Mouse (Mus musculus) CH12.LX (cell line): ENCODE data around the gene Nr5a2. TPM values are rescaled to one million over a fixed set of nuclear protein-coding genes. Genes with fewer than 3 reads are reported as not detected.

Experiments
- DNase-seq: peaks from one replicate; pipeline ENCODE4 v3.0.0-alpha.2; 2013; ENCODE audit errors: extremely low read depth
- H3K27ac ChIP-seq: 2 replicates; pipeline ENCODE4 v1.5.1; 2012; ENCODE audit warnings: low read depth, mild to moderate bottlenecking, control low read depth, moderate library complexity; ENCODE audit not compliant: insufficient read depth
- H3K27me3 ChIP-seq: replicated peaks from 2 replicates; pipeline ENCODE3; 2012; ENCODE audit warnings: inconsistent platforms
- H3K36me3 ChIP-seq, 2 experiments: replicated peaks in 1 of 2; 2 replicates each; pipeline versions ENCODE3 to v1.6.1; 2012; ENCODE audit warnings: inconsistent platforms in 1 of 2, low read length in 1 of 2, mild to moderate bottlenecking in 1 of 2, mixed read lengths in 1 of 2, moderate library complexity in 1 of 2; ENCODE audit not compliant: control insufficient read depth in 1 of 2, insufficient read depth in 1 of 2
- H3K4me1 ChIP-seq, 2 experiments: 2 replicates each; pipeline ENCODE4 v1.6.1; 2012; ENCODE audit warnings: inconsistent platforms in 1 of 2, moderate library complexity in 1 of 2; ENCODE audit not compliant: insufficient read depth in 2 of 2, control insufficient read depth in 1 of 2
- H3K4me2 ChIP-seq: 2 replicates; pipeline ENCODE4 v1.6.1; 2012; ENCODE audit warnings: low read depth, mild to moderate bottlenecking, control low read depth; ENCODE audit not compliant: poor library complexity, insufficient read depth, severe bottlenecking
- H3K4me3 ChIP-seq, 3 experiments: fragments of 150-350 bp in 1 of 3; sonication (generic) in 1 of 3; replicated peaks in 1 of 3; 2 replicates each; pipeline versions ENCODE3 to v1.5.1; 2011 to 2012; ENCODE audit warnings: low read depth in 2 of 3, low read length in 2 of 3, mild to moderate bottlenecking in 2 of 3, moderate library complexity in 2 of 3, control low read depth in 1 of 3, improper control_type of control experiment in 1 of 3, inconsistent platforms in 1 of 3, mixed read lengths in 1 of 3; ENCODE audit not compliant: poor library complexity in 1 of 3
- H3K79me2 ChIP-seq: replicated peaks from 2 replicates; pipeline ENCODE4 v1.6.1; 2012; ENCODE audit warnings: mild to moderate bottlenecking, moderate library complexity; ENCODE audit not compliant: control insufficient read depth, poor library complexity, insufficient read depth, severe bottlenecking; ENCODE audit errors: extremely low read depth
- H3K9ac ChIP-seq: 2 replicates; pipeline ENCODE4 v1.6.1; 2012; ENCODE audit warnings: low read depth, mild to moderate bottlenecking, control low read depth, moderate library complexity; ENCODE audit not compliant: insufficient read depth
- H3K9me3 ChIP-seq: replicated peaks from 2 replicates; pipeline ENCODE3; 2012; ENCODE audit warnings: low read length, inconsistent platforms, mixed read lengths
- E2F4 ChIP-seq: IDR thresholded peaks from 2 replicates; pipeline ENCODE4 v1.6.1; 2011; ENCODE audit warnings: low read depth, low read length, improper control_type of control experiment; ENCODE audit not compliant: insufficient replicate concordance
- ELF1 ChIP-seq: IDR thresholded peaks from 2 replicates; pipeline ENCODE4 v1.6.1; 2014; ENCODE audit warnings: low read depth, mild to moderate bottlenecking, inconsistent platforms, low read length, improper control_type of control experiment
- HCFC1 ChIP-seq: IDR thresholded peaks from 2 replicates; pipeline ENCODE4 v1.6.1; 2012; ENCODE audit warnings: low read depth, mild to moderate bottlenecking, inconsistent platforms, low read length, improper control_type of control experiment
- IRF4 ChIP-seq: IDR thresholded peaks from 2 replicates; pipeline ENCODE4 v1.6.1; 2014; ENCODE audit warnings: low read depth, mild to moderate bottlenecking, inconsistent platforms, low read length, improper control_type of control experiment
- JUN ChIP-seq: IDR thresholded peaks from 2 replicates; pipeline ENCODE4 v1.6.1; 2011; ENCODE audit warnings: low read depth, mild to moderate bottlenecking, low read length, improper control_type of control experiment, moderate library complexity; ENCODE audit not compliant: insufficient read depth
- MAX ChIP-seq: IDR thresholded peaks from 2 replicates; pipeline ENCODE4 v1.6.1; 2011; ENCODE audit warnings: low read length, improper control_type of control experiment
- MAZ ChIP-seq: IDR thresholded peaks from 2 replicates; pipeline ENCODE4 v1.6.1; 2012; ENCODE audit warnings: low read depth, mild to moderate bottlenecking, inconsistent platforms, low read length, improper control_type of control experiment, moderate library complexity
- MEF2A ChIP-seq: IDR thresholded peaks from 2 replicates; pipeline ENCODE4 v1.6.1; 2014; ENCODE audit warnings: low read depth, mild to moderate bottlenecking, inconsistent platforms, low read length, improper control_type of control experiment, borderline replicate concordance
- MXI1 ChIP-seq: IDR thresholded peaks from 2 replicates; pipeline ENCODE4 v1.6.1; 2011; ENCODE audit warnings: mild to moderate bottlenecking, low read depth, low read length, improper control_type of control experiment
- MYC ChIP-seq: IDR thresholded peaks from 2 replicates; pipeline ENCODE4 v1.6.1; 2011; ENCODE audit warnings: low read depth, mild to moderate bottlenecking, improper control_type of control experiment, low read length
- POLR2A ChIP-seq: IDR thresholded peaks from 2 replicates; pipeline ENCODE4 v1.6.1; 2011; ENCODE audit warnings: low read depth, mild to moderate bottlenecking, improper control_type of control experiment, low read length
- POLR2AphosphoS2 ChIP-seq: IDR thresholded peaks from 2 replicates; pipeline ENCODE4 v1.6.1; 2011; ENCODE audit warnings: low read depth, low read length, improper control_type of control experiment
- RCOR1 ChIP-seq: conservative IDR thresholded peaks from 2 replicates; pipeline ENCODE4 v1.6.1; 2012; ENCODE audit warnings: low read depth, mild to moderate bottlenecking, inconsistent platforms, low read length, improper control_type of control experiment
- TCF12 ChIP-seq: IDR thresholded peaks from 2 replicates; pipeline ENCODE4 v1.6.1; 2014; ENCODE audit warnings: low read depth, mild to moderate bottlenecking, inconsistent platforms, low read length, improper control_type of control experiment
- UBTF ChIP-seq: IDR thresholded peaks from 2 replicates; pipeline ENCODE4 v1.6.1; 2012; ENCODE audit warnings: low read depth, mild to moderate bottlenecking, inconsistent platforms, low read length, improper control_type of control experiment, moderate library complexity
- USF2 ChIP-seq: conservative IDR thresholded peaks from 2 replicates; pipeline ENCODE4 v1.6.1; 2011; ENCODE audit warnings: low read depth, low read length, improper control_type of control experiment
- ZKSCAN1 ChIP-seq: IDR thresholded peaks from 2 replicates; pipeline ENCODE4 v1.6.1; 2012; ENCODE audit warnings: low read depth, inconsistent platforms, low read length, improper control_type of control experiment, borderline replicate concordance
- ZNF384 ChIP-seq: IDR thresholded peaks from 2 replicates; pipeline ENCODE4 v1.6.1; 2012; ENCODE audit warnings: low read depth, low read length, improper control_type of control experiment, inconsistent platforms
- dilution Hi-C: fragments of 300-500 bp; cut with MboI; formaldehyde crosslinking; loops from 2 replicates; pipeline ENCODE4 v1.14.3; 2020; ENCODE audit warnings: low sequenced_read_pairs; ENCODE audit not compliant: extremely low pct_unique_long_range_greater_than_20kb, extremely low pct_ligation_motif_present
- in situ Hi-C: fragments of 300-500 bp; cut with MboI; formaldehyde crosslinking; loops from 3 replicates; pipeline ENCODE4 v1.14.3; 2019; ENCODE audit warnings: low sequenced_read_pairs, low pct_ligation_motif_present, low pct_unique_long_range_greater_than_20kb, mixed read lengths
- polyA plus RNA-seq: library from polyadenylated mRNA; unstranded; fragments of >175 nt; gene quantifications from 2 replicates; pipeline ENCODE4 v1.2.1, GENCODE M21; 2012; ENCODE audit warnings: low read depth; ENCODE audit not compliant: insufficient read length
- total RNA-seq, 2 experiments: library from RNA; depleted of rRNA; stranded (reverse); fragments of 300-350 nt in 1 of 2; fragments of >200 nt in 1 of 2; gene quantifications; 2 replicates each; pipeline ENCODE4 v1.2.3; 2012 to 2014

Gene Nr5a2
- total and polyA plus RNA-seq, 3 experiments: 0.47 to 1.3 (median 0.77) TPM

DNA sequence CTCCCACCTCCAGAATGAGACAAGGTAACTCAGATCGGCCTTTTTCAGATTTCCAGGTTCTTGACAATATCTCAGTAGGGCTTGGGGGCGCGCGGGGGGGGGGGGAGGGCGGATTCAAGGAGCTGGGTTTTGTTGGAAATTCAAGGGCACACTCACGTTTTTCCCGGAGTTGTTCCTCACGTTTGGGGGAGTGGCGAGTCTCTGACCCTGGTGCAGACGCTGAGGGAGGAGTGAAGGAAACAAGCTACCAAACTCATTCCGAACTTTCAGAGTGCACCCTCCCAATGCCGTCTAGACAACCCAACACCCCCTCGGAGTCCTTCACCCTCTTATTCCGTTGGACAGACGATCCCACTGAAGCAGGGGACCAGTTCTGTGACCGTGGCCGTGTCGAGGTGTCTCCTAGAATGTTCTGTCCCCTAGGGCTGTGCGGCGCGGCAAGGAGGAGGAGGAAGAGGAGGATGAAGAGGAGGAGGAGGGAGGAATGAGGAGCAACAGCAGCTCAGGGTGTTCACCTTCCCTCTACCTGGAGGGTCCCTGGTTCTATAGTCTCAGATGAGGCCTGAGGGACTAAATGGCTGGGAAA, 8.2 kb downstream of the Nr5a2 start:
- Histone ChIP-seq H3K36me3 (no peaks in the 10 kb centered on the region), H3K4me3 (no peak overlapping the region), H3K9me3 (no peaks in the 10 kb centered on the region), H3K9ac (no peak overlapping the region), H3K27ac (no peak overlapping the region), H3K79me2 (no peaks in the 10 kb centered on the region), H3K4me2 (no peak overlapping the region), H3K27me3 (peaks cover 9% of the 10 kb centered on the region)
- in situ Hi-C loops (no loop called here), dilution Hi-C loops (no loop called here)
- DNase-seq: no peak
- TF ChIP-seq TCF12: no peak
- TF ChIP-seq MYC: no peak
- TF ChIP-seq HCFC1: no peak
- no peak for TF ChIP-seq POLR2A
- no peak for TF ChIP-seq ZKSCAN1
- TF ChIP-seq E2F4: no peak
- TF ChIP-seq MEF2A: no peak
- TF ChIP-seq ELF1: no peak
- TF ChIP-seq, all 38 proteins: peak for 0
- peaks cover 0 to 4% of the 10 kb centered on the region in 2 experiments; a peak in 2 of 4 replicates for H3K4me1 ChIP-seq

DNA sequence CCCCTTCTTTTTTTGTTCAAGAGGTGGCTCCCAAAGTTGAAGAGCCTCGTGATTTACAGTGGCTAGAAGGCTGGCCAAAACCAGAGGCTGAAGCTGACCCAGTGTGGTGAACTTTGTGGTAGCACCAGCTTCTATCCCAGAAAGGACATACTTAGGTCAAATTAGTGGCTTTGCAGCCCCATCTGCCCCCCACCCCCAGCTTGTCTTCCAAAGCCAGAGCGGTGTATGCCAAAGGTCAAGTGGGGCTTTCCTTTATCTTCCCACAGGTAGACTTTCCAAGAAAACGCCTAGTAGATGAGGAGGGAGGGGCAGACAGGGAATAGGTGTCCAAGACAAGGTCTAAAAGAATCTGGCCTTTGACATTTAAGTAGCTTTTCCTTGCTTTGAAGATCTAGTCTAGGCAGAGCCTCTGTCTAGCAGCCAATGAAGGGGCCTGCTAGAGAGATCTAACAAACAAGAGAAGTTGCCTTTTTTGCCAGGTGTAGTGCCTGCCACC, 9.0 kb downstream of the Nr5a2 start:
- no peak overlapping the region for H3K27ac ChIP-seq
- no peaks in the 10 kb centered on the region for H3K36me3 ChIP-seq
- no peaks in the 10 kb centered on the region for H3K79me2 ChIP-seq
- H3K9ac ChIP-seq: no peak overlapping the region
- in situ Hi-C loops (no loop called here), dilution Hi-C loops (no loop called here)
- peaks cover 0 to 4% of the 10 kb centered on the region in 2 experiments; a peak in 2 of 4 replicates for H3K4me1 ChIP-seq
- TF ChIP-seq ZNF384: no peak
- TF ChIP-seq MEF2A: no peak
- TF ChIP-seq MXI1: no peak
- no peak for TF ChIP-seq HCFC1
- no peak for TF ChIP-seq TCF12
- TF ChIP-seq IRF4: no peak
- no peak for TF ChIP-seq MAX
- TF ChIP-seq ZKSCAN1: no peak
- no peak for TF ChIP-seq RCOR1
- TF ChIP-seq MAZ: no peak
- TF ChIP-seq USF2: no peak
- no peak for TF ChIP-seq POLR2AphosphoS2
- TF ChIP-seq UBTF: no peak
- TF ChIP-seq JUN: no peak
- TF ChIP-seq, all 38 proteins: peak for 0
- Histone ChIP-seq H3K27me3 (peaks cover 9% of the 10 kb centered on the region), H3K4me2 (no peak overlapping the region), H3K4me3 (no peak overlapping the region), H3K9me3 (no peaks in the 10 kb centered on the region)
- no peak for DNase-seq
